Mouse (Mus musculus) inflammation-experienced regulatory T-cells (primary cell): ENCODE measurements around the gene Defb33. TPM values are rescaled to one million over a fixed set of nuclear protein-coding genes. Genes with fewer than 3 reads are reported as not detected.

Experiments
- polyA plus RNA-seq, 2 experiments: library from polyadenylated mRNA; unstranded; fragments of 100-300 nt; shearing (Covaris generic); gene quantifications; one replicate each; pipeline ENCODE4 v1.2.1; 2017

The Defb33 gene
- not detected for polyA plus RNA-seq

GRCm38 (mm10) chr8:20892369-20892768 lies at the start of gene Defb33:
Defb33 (plus strand) TSS chr8:20892669.

DNA sequence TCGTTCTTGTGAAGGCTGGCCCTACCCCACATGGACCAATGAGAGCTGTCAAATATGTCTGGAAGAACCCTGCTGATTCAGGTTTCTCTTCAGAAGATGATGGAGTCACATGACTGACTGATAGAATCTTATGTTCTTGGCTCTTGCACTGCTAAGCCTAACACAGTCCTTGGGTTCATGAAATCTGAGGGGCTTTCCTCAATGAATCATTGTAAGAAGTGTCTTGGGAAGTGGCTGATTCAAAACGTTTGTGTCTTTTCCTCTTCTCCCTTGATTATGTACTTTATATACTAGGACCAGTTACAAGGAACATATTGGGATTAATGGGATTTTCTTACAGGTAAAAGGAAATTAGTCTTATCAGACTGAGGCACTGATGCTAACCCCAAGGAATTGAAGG lies 10.1 kb downstream of the Defb33 start, which contains the start of gene Gm15056:
Gm15056 (minus strand) TSS at position 101 of the 400 bp plus-strand sequence.

GRCm38 (mm10) chr8:20921971-20922370 lies 29.5 kb downstream of the Defb33 start, which contains the start of gene Gm6040:
Gm6040 (minus strand) TSS chr8:20922071.

GRCm38 (mm10) chr8:20944610-20945009 lies 52.1 kb downstream of the Defb33 start, which contains the start of gene AY761185:
AY761185 (minus strand) TSS chr8:20944710.

Other genes starting within 250 kb of the Defb33 start
- not detected for gene Gm15056, start 10.0 kb downstream of the Defb33 start, polyA plus RNA-seq
- gene Gm6040, start 29.4 kb downstream of the Defb33 start, polyA plus RNA-seq: not detected
- gene AY761185, start 52.0 kb downstream of the Defb33 start, polyA plus RNA-seq: under 1 TPM in 1 of 2 experiments, not detected in 1; 0.67 TPM
- not detected for gene Defa21, start 132.9 kb downstream of the Defb33 start, polyA plus RNA-seq
- gene Defa23, start 162.4 kb downstream of the Defb33 start, polyA plus RNA-seq: not detected
- gene Defa35, start 172.4 kb downstream of the Defb33 start, polyA plus RNA-seq: not detected
- not detected for gene Defa25, start 191.8 kb downstream of the Defb33 start, polyA plus RNA-seq
- 1 to 10 TPM in 1 of 2 experiments, under 1 TPM in 1; 0.60 to 1.9 TPM for gene Gm14851, start 203.4 kb downstream of the Defb33 start, polyA plus RNA-seq
- gene Defa30, start 242.0 kb downstream of the Defb33 start, polyA plus RNA-seq: not detected